Mouse (Mus musculus) lung, adult 2 months (tissue): ENCODE results near the gene Olfr108.

ENCODE experiments used
- CTCF ChIP-seq: fragments of 200-500 bp; IDR thresholded peaks from 2 replicates; pipeline ENCODE4 v1.5.1; 2011; ENCODE audit warnings: mild to moderate bottlenecking, low read length, control low read depth; ENCODE audit not compliant: insufficient read depth
- POLR2A ChIP-seq: fragments of 200-500 bp; IDR thresholded peaks from 2 replicates; pipeline ENCODE4 v1.6.1; 2011; ENCODE audit warnings: low read depth, mild to moderate bottlenecking, control low read depth, low read length, borderline replicate concordance; ENCODE audit errors: extremely low read depth

- TF ChIP-seq CTCF, result no peak
- TF ChIP-seq POLR2A, result no peak
Measured at GRCm38 (mm10) chr17:37398926-37399325, 46.4 kb upstream of the Olfr108 start, which contains the start of gene Olfr107.
